Mouse (Mus musculus) embryonic facial prominence, embryonic 14.5 days (tissue): ENCODE measurements around the gene Kansl1l. TPM values are rescaled to one million over a fixed set of nuclear protein-coding genes. Genes with fewer than 3 reads are reported as not detected.

Experiments used
- ATAC-seq: fragments of 200-750 bp; cut with Nextera tagmentation; 2 replicates; pipeline ENCODE4 v1.8.0; 2017; ENCODE audit warnings: low read depth, moderate number of reproducible peaks, moderate TSS enrichment
- DNase-seq: peaks from one replicate; pipeline ENCODE4 v3.0.0-alpha.2; 2015; ENCODE audit warnings: low spot score
- H3K27ac ChIP-seq: fragments of 300-500 bp; sonication (generic); replicated peaks from 2 replicates; pipeline ENCODE4 v1.5.1; 2014; ENCODE audit warnings: low read depth, mild to moderate bottlenecking, low read length, moderate library complexity
- H3K27me3 ChIP-seq: fragments of 300-500 bp; sonication (generic); replicated peaks from 2 replicates; pipeline ENCODE4 v1.6.1; 2014; ENCODE audit warnings: low read length; ENCODE audit not compliant: control insufficient read depth, insufficient read depth
- H3K36me3 ChIP-seq: fragments of 300-500 bp; sonication (generic); 2 replicates; pipeline ENCODE4 v1.6.1; 2014; ENCODE audit warnings: low read length, mixed read lengths; ENCODE audit not compliant: control insufficient read depth, insufficient read depth
- H3K4me1 ChIP-seq: fragments of 300-500 bp; sonication (generic); 2 replicates; pipeline ENCODE4 v1.6.1; 2014; ENCODE audit warnings: antibody characterized with exemption, low read length; ENCODE audit not compliant: control insufficient read depth, insufficient read depth
- H3K4me2 ChIP-seq: fragments of 300-500 bp; sonication (generic); 2 replicates; pipeline ENCODE4 v1.6.1; 2014; ENCODE audit warnings: low read depth, mild to moderate bottlenecking, low read length, moderate library complexity, mixed read lengths
- H3K4me3 ChIP-seq: fragments of 300-500 bp; sonication (generic); 2 replicates; pipeline ENCODE4 v1.5.1; 2014; ENCODE audit warnings: low read depth, mild to moderate bottlenecking, low read length
- H3K9ac ChIP-seq: fragments of 300-500 bp; sonication (generic); 2 replicates; pipeline ENCODE4 v1.6.1; 2014; ENCODE audit warnings: low read depth, mild to moderate bottlenecking, low read length, moderate library complexity, mixed read lengths
- H3K9me3 ChIP-seq: fragments of 300-500 bp; sonication (generic); 2 replicates; pipeline ENCODE4 v1.6.1; 2016; ENCODE audit warnings: low read length; ENCODE audit not compliant: control insufficient read depth
- WGBS: fragments of 180-500 bp; shearing (Covaris S2); extraction: QIAGEN DNeasy Blood & Tissue Kit; methylation state at CpG from one replicate; pipeline ENCODE4 v1.1.7; 2014; 5-methylcytosine and 5-hydroxymethylcytosine counted together
- polyA plus RNA-seq: library from polyadenylated mRNA; unstranded; fragments of >200 nt; fragmentation: Nextera tagmentation; extraction: Ambion mirVana; gene quantifications from 2 replicates; pipeline ENCODE4 v1.2.1, GENCODE M21; 2014

Kansl1l gene
- polyA plus RNA-seq, 1 experiment from 2014 or later = 16.1 TPM

DNA sequence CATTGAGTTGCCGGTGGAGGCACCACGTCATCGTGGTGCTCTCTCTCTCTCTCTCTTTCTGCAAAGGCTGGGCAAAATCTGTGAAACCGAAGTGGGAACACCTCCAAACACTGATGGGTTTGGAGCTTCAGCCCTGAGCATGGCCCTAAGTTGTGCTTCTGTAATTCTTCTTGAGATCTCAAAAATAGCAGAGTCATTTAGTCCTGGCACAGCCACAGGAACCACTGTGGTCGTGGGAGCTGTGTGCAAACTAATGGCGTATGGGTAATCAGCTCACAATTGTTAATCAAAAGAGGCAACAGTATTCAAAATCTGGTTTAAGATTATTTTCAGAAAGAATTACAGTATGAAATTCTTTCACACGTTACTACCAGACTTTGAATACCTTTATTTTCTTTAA, 144.6 kb downstream of the Kansl1l start:
- DNase-seq (no peak), ATAC-seq (no peak)
- Histone ChIP-seq H3K4me2 (no peak overlapping the region), H3K36me3 (no peaks in the 10 kb centered on the region), H3K9me3 (no peaks in the 10 kb centered on the region), H3K4me1 (no peaks in the 10 kb centered on the region), H3K4me3 (no peak overlapping the region), H3K27ac (no peak overlapping the region), H3K9ac (no peak overlapping the region), H3K27me3 (no peaks in the 10 kb centered on the region)
- 81% methylated on average over 7 of the region's 7 CpGs for WGBS

DNA sequence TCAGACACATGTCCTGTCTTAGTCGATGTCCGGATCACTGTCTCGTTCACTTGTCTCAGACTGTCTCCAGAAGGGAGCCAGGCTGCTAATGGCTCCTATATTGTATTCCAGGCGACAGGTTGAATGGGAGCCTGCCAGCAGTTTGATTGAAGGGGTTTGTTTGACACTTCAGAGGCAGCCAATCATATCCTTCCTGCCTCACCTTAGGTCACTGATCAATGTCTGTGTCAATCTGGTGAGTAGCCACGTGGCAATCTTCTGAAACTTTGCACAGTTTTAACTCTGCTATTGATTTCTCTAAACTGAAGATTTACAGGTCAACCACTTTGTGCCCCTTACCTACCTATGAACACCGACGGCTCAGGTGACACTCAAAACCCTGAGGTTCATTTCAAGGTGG, 145.9 kb downstream of the Kansl1l start:
- 66% methylated on average over 7 of the region's 7 CpGs for WGBS
- no peak overlapping the region for H3K9ac ChIP-seq
- H3K27me3 ChIP-seq = no peaks in the 10 kb centered on the region
- DNase-seq (no peak), ATAC-seq (no peak)
- no peaks in the 10 kb centered on the region for H3K36me3 ChIP-seq
- H3K4me2 ChIP-seq = no peak overlapping the region
- no peaks in the 10 kb centered on the region for H3K9me3 ChIP-seq
- no peak overlapping the region for H3K4me3 ChIP-seq
- H3K4me1 ChIP-seq = no peaks in the 10 kb centered on the region
- no peak overlapping the region for H3K27ac ChIP-seq

Other genes with a start within 250 kb of the Kansl1l start
- gene Rpe, start 116.7 kb downstream of the Kansl1l start, polyA plus RNA-seq = 48.6 and 49.9 TPM in 2 replicates
- gene Acadl, start 45.7 kb upstream of the Kansl1l start, polyA plus RNA-seq = 108 and 128 TPM in 2 replicates
- 1,165 and 1,732 TPM in 2 replicates for gene Myl1, start 127.8 kb upstream of the Kansl1l start, polyA plus RNA-seq
- 112 and 117 TPM in 2 replicates for gene Lancl1, start 221.3 kb upstream of the Kansl1l start, polyA plus RNA-seq